ENCODE assay signal across 8 mouse cellular contexts in the genomic region with DNA sequence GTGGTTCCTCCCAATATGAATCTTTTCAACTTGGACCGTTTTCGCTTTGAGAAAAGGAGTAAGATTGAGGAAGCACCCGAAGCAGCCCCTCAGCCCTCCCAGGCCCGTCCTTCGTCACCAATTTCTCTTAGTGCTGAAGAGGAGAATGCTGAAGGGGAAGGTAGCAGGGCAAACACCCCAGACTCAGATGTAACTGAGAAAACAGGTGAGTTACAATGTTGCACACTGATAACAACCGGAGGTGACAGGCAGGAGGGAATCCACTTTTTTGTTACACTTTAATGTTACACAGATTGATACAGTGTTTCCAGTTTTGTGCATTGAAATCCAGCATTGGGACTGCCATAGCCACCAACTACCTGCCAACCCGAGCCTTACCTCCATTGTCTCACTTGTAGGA. TPM values are rescaled to one million over a fixed set of nuclear protein-coding genes. Genes with fewer than 3 reads are reported as not detected.
DNase-seq lines count a peak whose midpoint lies in the region; ATAC-seq and TF ChIP-seq lines count a peak whose summit lies in the region.

No protein-coding gene starts in this region.

- intact Hi-C loops in left cerebral cortex, adult 2 months (cut with DNase I) = loop anchor here (10.0 kb wide), 1 partner anchor 1492 kb away; a partner anchor contains a TSS
- intact Hi-C loops in left cerebral cortex, postnatal 25 days (cut with DNase I) = no loop called here

- no peaks in the 10 kb centered on the region for H3K9me3 ChIP-seq in hindbrain, embryonic 12.5 days (replicated peaks)
- H3K9me3 ChIP-seq in midbrain, embryonic 11.5 days (ENCODE audit: control insufficient read depth, low read length) = no peaks in the 10 kb centered on the region; the same call in 1 of the 2 replicates

- peak overlapping the region; percentile 92 for H3K4me3 ChIP-seq in left cerebral cortex, adult 2 months
- H3K4me3 ChIP-seq in bone marrow, adult 2 months (replicated peaks; ENCODE audit: control insufficient read depth, low read depth, low read length) = peak overlapping the region; percentile 85
- H3K4me3 ChIP-seq in hindbrain, embryonic 12.5 days = peak overlapping the region; percentile 84
- peak overlapping the region; percentile 82 for H3K4me3 ChIP-seq in midbrain, embryonic 11.5 days (ENCODE audit: low read depth, low read length)

- TF ChIP-seq POLR2A in bone marrow, adult 2 months (IDR thresholded peaks at IDR 0.05; ENCODE audit: borderline replicate concordance, control insufficient read depth, low read depth, low read length) = no peak

- WGBS in bone marrow, adult 2 months = 7% methylated on average over 7 of the region's 7 CpGs
- WGBS in hindbrain, embryonic 12.5 days = 10% methylated on average over 7 of the region's 7 CpGs
- WGBS in midbrain, embryonic 11.5 days = 15% methylated on average over 7 of the region's 7 CpGs

- TF ChIP-seq CTCF in left cerebral cortex, adult 2 months (IDR thresholded peaks at IDR 0.05) = no peak
- no peak for TF ChIP-seq CTCF in bone marrow, adult 2 months (IDR thresholded peaks at IDR 0.05; ENCODE audit: control insufficient read depth, insufficient read depth, low read length)

- peak overlapping the region; percentile 76 for H3K4me2 ChIP-seq in hindbrain, embryonic 12.5 days (replicated peaks)
- H3K4me2 ChIP-seq in midbrain, embryonic 11.5 days = peak overlapping the region; percentile 83

- H3K4me1 ChIP-seq in bone marrow, adult 2 months (ENCODE audit: control insufficient read depth, insufficient read depth, low read length) = no peaks in the 10 kb centered on the region; the same call in 1 of the 2 replicates
- peaks cover 13% of the 10 kb centered on the region for H3K4me1 ChIP-seq in hindbrain, embryonic 12.5 days
- H3K4me1 ChIP-seq in midbrain, embryonic 11.5 days (ENCODE audit: control insufficient read depth, insufficient read depth, low read length) = peaks cover 7% of the 10 kb centered on the region

- H3K36me3 ChIP-seq in hindbrain, embryonic 12.5 days = peaks cover 34% of the 10 kb centered on the region
- H3K36me3 ChIP-seq in midbrain, embryonic 11.5 days (ENCODE audit: control insufficient read depth, insufficient read depth, low read length) = peaks cover 24% of the 10 kb centered on the region

- no peak for DNase-seq in left cerebral cortex, adult 2 months (ENCODE audit: extremely low spot score in 1 of 2, low spot score in 2 of 2)
- no peak for DNase-seq in left cerebral cortex, adult 18-20 months (ENCODE audit: low spot score in 2 of 2)
- DNase-seq in midbrain, embryonic 11.5 days (ENCODE audit: low spot score, missing footprints) = peak; percentile 93
- DNase-seq in cerebellum, postnatal 10 days = no peak
- DNase-seq in left cerebral cortex, postnatal 25 days (ENCODE audit: low spot score in 2 of 2) = no peak
- DNase-seq in frontal cortex, postnatal 36 days (ENCODE audit: low spot score in 2 of 2) = no peak

- peak overlapping the region; percentile 87 for H3K9ac ChIP-seq in hindbrain, embryonic 12.5 days
- peak overlapping the region; percentile 99 for H3K9ac ChIP-seq in midbrain, embryonic 11.5 days (ENCODE audit: low read length)

- peak overlapping the region; percentile 99 for H3K27ac ChIP-seq in left cerebral cortex, adult 2 months
- peak overlapping the region; percentile 89 for H3K27ac ChIP-seq in bone marrow, adult 2 months (ENCODE audit: control insufficient read depth, insufficient read depth, low read depth, low read length, poor library complexity)
- peak overlapping the region; percentile 99 for H3K27ac ChIP-seq in hindbrain, embryonic 12.5 days
- H3K27ac ChIP-seq in midbrain, embryonic 11.5 days (ENCODE audit: low read depth, low read length) = peak overlapping the region; percentile 96

- no peak for ATAC-seq in hindbrain, embryonic 12.5 days (ENCODE audit: low FRiP score)
- ATAC-seq in midbrain, embryonic 11.5 days (ENCODE audit: low FRiP score) = peak; percentile 6

- no peaks in the 10 kb centered on the region for H3K27me3 ChIP-seq in hindbrain, embryonic 12.5 days
- no peaks in the 10 kb centered on the region for H3K27me3 ChIP-seq in midbrain, embryonic 11.5 days (ENCODE audit: control insufficient read depth, insufficient read depth, low read length)

RNA-seq across cellular contexts. Expression of a gene that starts 0.9 kb away (rescaled TPM):
- total RNA-seq in left cerebral cortex, adult 2 months (2021) = 10 to 100 TPM; 34.4 to 40.9 TPM
- total RNA-seq in left cerebral cortex, adult 18-20 months (2021) = 10 to 100 TPM; 32.1 to 39.5 TPM
- polyA plus RNA-seq in bone marrow, adult 2 months (2011; ENCODE audit: insufficient read depth, insufficient read length, low replicate concordance, missing spikeins) = 19.2 and 19.5 TPM in 2 replicates
- 122 and 134 TPM in 2 replicates for polyA plus RNA-seq in hindbrain, embryonic 12.5 days (2016; fragmentation: Nextera tagmentation; extraction: Ambion mirVana)
- 109 TPM in 2 replicates for polyA plus RNA-seq in midbrain, embryonic 11.5 days (2014; fragmentation: Nextera tagmentation; extraction: Ambion mirVana)
- 10 to 100 TPM; 39.8 to 41.7 TPM for total RNA-seq in left cerebral cortex, postnatal 25 days (2021)
